Mouse (Mus musculus): Measurements from ENCODE around the gene Camk2g. TPM values are rescaled to one million over a fixed set of nuclear protein-coding genes. Genes with fewer than 3 reads are reported as not detected.

The Camk2g gene
- polyA plus RNA-seq (2015; fragmentation: Illumina TruSeq; extraction: RNeasy Lipid Tissue Mini Kit (QIAGEN cat#74804); ENCODE audit: low read depth, low replicate concordance) = 264 TPM

GRCm38 (mm10) chr14:20793758-20794531 lies at the start of gene Camk2g:
TSS of gene Camk2g (minus strand) at chr14:20794088.

GRCm38 (mm10) chr14:20836171-20836904 lies 42.5 kb upstream of the Camk2g start, which contains the start of gene Plau:
TSS of gene Plau (plus strand) at chr14:20836660.

GRCm38 (mm10) chr14:20733952-20734774 lies 59.7 kb downstream of the Camk2g start, which contains the start of gene Ndst2:
TSS of gene Ndst2 (minus strand) at chr14:20734562.

GRCm38 (mm10) chr14:20707201-20708190 lies 86.4 kb downstream of the Camk2g start, which contains the start of gene Zswim8:
TSS of gene Zswim8 (plus strand) at chr14:20707552.

GRCm38 (mm10) chr14:20702741-20703381 lies 91.0 kb downstream of the Camk2g start, which contains the start of gene Chchd1:
TSS of gene Chchd1 (plus strand) at chr14:20703006.

GRCm38 (mm10) chr14:20694884-20695760 lies 98.8 kb downstream of the Camk2g start, which contains the start of gene Fut11:
TSS of gene Fut11 (plus strand) at chr14:20694968.

Other genes starting within 250 kb of the Camk2g start
- 266 TPM for gene Ppp3cb, start 247.5 kb downstream of the Camk2g start, polyA plus RNA-seq (2015; fragmentation: Illumina TruSeq; extraction: RNeasy Lipid Tissue Mini Kit (QIAGEN cat#74804); ENCODE audit: low read depth, low replicate concordance)
- gene Usp54, start 153.0 kb downstream of the Camk2g start, polyA plus RNA-seq (2015; fragmentation: Illumina TruSeq; extraction: RNeasy Lipid Tissue Mini Kit (QIAGEN cat#74804); ENCODE audit: low read depth, low replicate concordance) = 42.2 TPM
- not detected for gene Myoz1, start 137.5 kb downstream of the Camk2g start, polyA plus RNA-seq (2015; fragmentation: Illumina TruSeq; extraction: RNeasy Lipid Tissue Mini Kit (QIAGEN cat#74804); ENCODE audit: low read depth, low replicate concordance)
- gene Synpo2l, start 125.7 kb downstream of the Camk2g start, polyA plus RNA-seq (2015; fragmentation: Illumina TruSeq; extraction: RNeasy Lipid Tissue Mini Kit (QIAGEN cat#74804); ENCODE audit: low read depth, low replicate concordance) = not detected
- 57.9 TPM for gene Sec24c, start 119.8 kb downstream of the Camk2g start, polyA plus RNA-seq (2015; fragmentation: Illumina TruSeq; extraction: RNeasy Lipid Tissue Mini Kit (QIAGEN cat#74804); ENCODE audit: low read depth, low replicate concordance)
- gene Fut11, start 99.1 kb downstream of the Camk2g start, polyA plus RNA-seq (2015; fragmentation: Illumina TruSeq; extraction: RNeasy Lipid Tissue Mini Kit (QIAGEN cat#74804); ENCODE audit: low read depth, low replicate concordance) = 14.1 TPM
- 163 TPM for gene Chchd1, start 91.1 kb downstream of the Camk2g start, polyA plus RNA-seq (2015; fragmentation: Illumina TruSeq; extraction: RNeasy Lipid Tissue Mini Kit (QIAGEN cat#74804); ENCODE audit: low read depth, low replicate concordance)
- 95.7 TPM for gene Zswim8, start 86.5 kb downstream of the Camk2g start, polyA plus RNA-seq (2015; fragmentation: Illumina TruSeq; extraction: RNeasy Lipid Tissue Mini Kit (QIAGEN cat#74804); ENCODE audit: low read depth, low replicate concordance)
- 14.9 TPM for gene Ndst2, start 59.5 kb downstream of the Camk2g start, polyA plus RNA-seq (2015; fragmentation: Illumina TruSeq; extraction: RNeasy Lipid Tissue Mini Kit (QIAGEN cat#74804); ENCODE audit: low read depth, low replicate concordance)
- gene Plau, start 42.6 kb upstream of the Camk2g start, polyA plus RNA-seq (2015; fragmentation: Illumina TruSeq; extraction: RNeasy Lipid Tissue Mini Kit (QIAGEN cat#74804); ENCODE audit: low read depth, low replicate concordance) = 4.3 TPM
- gene Vcl, start 135.3 kb upstream of the Camk2g start, polyA plus RNA-seq (2015; fragmentation: Illumina TruSeq; extraction: RNeasy Lipid Tissue Mini Kit (QIAGEN cat#74804); ENCODE audit: low read depth, low replicate concordance) = 16.2 TPM